Comparison of ENCODE assay signal across 9 mouse cellular contexts in the genomic region with DNA sequence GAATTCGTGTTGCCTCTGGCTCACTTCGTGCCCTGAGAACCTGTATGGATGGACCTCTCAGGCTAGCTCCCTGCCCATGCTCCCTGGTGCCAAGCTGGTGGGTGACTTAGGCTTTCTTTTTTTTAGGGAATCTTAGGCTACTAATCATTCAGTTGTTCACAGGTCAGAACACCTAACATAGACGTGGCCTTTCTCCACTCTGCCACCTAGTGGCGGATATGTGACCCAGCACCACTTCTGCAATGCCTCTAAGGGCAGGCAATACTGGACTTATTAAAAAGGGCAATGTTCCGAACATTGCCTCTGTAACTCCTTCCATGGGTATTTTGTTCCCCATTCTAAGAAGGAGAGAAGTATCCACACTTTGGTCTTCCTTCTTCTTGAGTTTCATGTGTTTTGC. TPM values are rescaled to one million over a fixed set of nuclear protein-coding genes. Genes with fewer than 3 reads are reported as not detected.
A peak's percentile ranks its signal among the peaks of the same experiment; 100 is the strongest.
DNase-seq lines count a peak whose midpoint lies in the region; ATAC-seq and TF ChIP-seq lines count a peak whose summit lies in the region.
"Had no signal": no experiment of that assay in that cellular context is flagged by ENCODE, and none has a peak within 500 bp of the region (broad histone marks: within the 10 kb centered on the region; RNA-seq: fewer than 3 reads in every experiment).

No protein-coding gene starts in this region.

- H3K27ac ChIP-seq in left cerebral cortex, adult 2 months, result no peak overlapping the region
- no peak overlapping the region for H3K27ac ChIP-seq in hindbrain, embryonic 12.5 days

- intact Hi-C loops in left cerebral cortex, adult 2 months (cut with DNase I), result no loop called here
- intact Hi-C loops in left cerebral cortex, postnatal 36 days (cut with DNase I), result no loop called here

- DNase-seq in left cerebral cortex, adult 2 months (ENCODE audit: extremely low spot score in 1 of 2, low spot score in 2 of 2), result no peak
- no peak for DNase-seq in left cerebral cortex, postnatal 36 days (ENCODE audit: low spot score in 2 of 2)
- peak; percentile 61 for DNase-seq in NIH3T3 (ENCODE audit: low read depth)
- peak; percentile 25 for DNase-seq in brain, embryonic 14.5 days (ENCODE audit: low read depth)

- no peaks in the 10 kb centered on the region for H3K9me3 ChIP-seq in hindbrain, embryonic 12.5 days (replicated peaks)

- no peak overlapping the region for H3K9ac ChIP-seq in hindbrain, embryonic 12.5 days

- no peak overlapping the region for H3K4me2 ChIP-seq in hindbrain, embryonic 12.5 days (replicated peaks)

- 59% methylated on average over 5 of the region's 5 CpGs for WGBS in hindbrain, embryonic 12.5 days

- no peaks in the 10 kb centered on the region for H3K4me1 ChIP-seq in hindbrain, embryonic 12.5 days

- H3K4me3 ChIP-seq in left cerebral cortex, adult 2 months, result no peak overlapping the region
- H3K4me3 ChIP-seq in hindbrain, embryonic 12.5 days, result no peak overlapping the region

- TF ChIP-seq CTCF in left cerebral cortex, adult 2 months (IDR thresholded peaks at IDR 0.05), result peak; percentile 63
- peak; percentile 56; the same call in 1 of the 2 replicates for TF ChIP-seq CTCF in brain, embryonic 14.5 days (IDR thresholded peaks at IDR 0.05; ENCODE audit: borderline replicate concordance, extremely low read depth, insufficient read depth, insufficient read length)

- TF ChIP-seq POLR2A in brain, embryonic 14.5 days (IDR thresholded peaks at IDR 0.05; ENCODE audit: borderline replicate concordance, extremely low read depth, insufficient read depth, insufficient read length, poor library complexity, severe bottlenecking), result no peak

- no peaks in the 10 kb centered on the region for H3K27me3 ChIP-seq in hindbrain, embryonic 12.5 days

- H3K36me3 ChIP-seq in hindbrain, embryonic 12.5 days, result no peaks in the 10 kb centered on the region

- ATAC-seq in granulocyte monocyte progenitor cell, adult 5-6 weeks (replicated peaks; ENCODE audit: poor library complexity, severe bottlenecking), result peak; percentile 62; the same call in 1 of the 2 replicates
- peak; percentile 72 for ATAC-seq in megakaryocyte progenitor cell, adult 5-6 weeks (replicated peaks; ENCODE audit: poor library complexity)
- no peak for ATAC-seq in hindbrain, embryonic 12.5 days (ENCODE audit: low FRiP score)

RNA-seq across cellular contexts. Expression of a gene that starts 45.2 kb away (rescaled TPM):
- total RNA-seq in left cerebral cortex, adult 2 months (2021), result not detected
- total RNA-seq in left cerebral cortex, postnatal 36 days (2021), result not detected
- polyA plus RNA-seq in brain, embryonic 14.5 days (2012; rRNA removed), result 0.05 TPM in 1 of 2 replicates, not detected in the other
- not detected in 2 replicates for total RNA-seq in granulocyte monocyte progenitor cell, adult 5-6 weeks (2014; fragmentation: Nextera tagmentation)
- not detected in 2 replicates for total RNA-seq in granulocyte monocyte progenitor cell, adult 5-6 weeks (2017)
- not detected in 2 replicates for total RNA-seq in megakaryocyte progenitor cell, adult 5-6 weeks (2015)
- not detected in 2 replicates for total RNA-seq in megakaryocyte progenitor cell, adult 5-6 weeks (2017)
- polyA plus RNA-seq in hindbrain, embryonic 12.5 days (2016; fragmentation: Nextera tagmentation; extraction: Ambion mirVana), result 0.89 and 4.0 TPM in 2 replicates
- total RNA-seq: heart, postnatal 36 days; neutrophil, adult 5-6 weeks had no signal

Comparison
In these comparisons a context has a peak if more than half of its experiments do, and no peak if none do; other contexts are left out.
1. DNase-seq: peak in NIH3T3 (single experiment) and brain, embryonic 14.5 days (single experiment); none in left cerebral cortex, adult 2 months (0 of 2) and left cerebral cortex, postnatal 36 days (0 of 2).